Mouse (Mus musculus): ENCODE measurements around the gene Gns.

Gns gene

GRCm38 (mm10) chr10:121432041-121432634 lies 67.2 kb downstream of the Gns start:
- DNase-seq, result peak in 1 of 2 experiments; percentile 64

- DNase-seq, result no peak
These were observed 67.9 kb downstream of the Gns start for GRCm38 (mm10) chr10:121432635-121433280.

GRCm38 (mm10) chr10:121434441-121435103 lies 69.7 kb downstream of the Gns start:
- peak in 1 of 2 experiments; percentile 59 for DNase-seq

- DNase-seq, result peak; percentile 71 to 84
These were observed 70.8 kb downstream of the Gns start for GRCm38 (mm10) chr10:121435546-121436257.

GRCm38 (mm10) chr10:121436258-121436645 lies 71.4 kb downstream of the Gns start:
- no peak for DNase-seq

GRCm38 (mm10) chr10:121436693-121437092 lies 71.8 kb downstream of the Gns start:
- no peak for DNase-seq

- no peak for DNase-seq
These were observed 73.2 kb downstream of the Gns start for GRCm38 (mm10) chr10:121438109-121438508.

GRCm38 (mm10) chr10:121439310-121439731 lies 74.4 kb downstream of the Gns start:
- peak in 1 of 2 experiments; percentile 52 for DNase-seq

GRCm38 (mm10) chr10:121443791-121444190 lies 78.9 kb downstream of the Gns start:
- DNase-seq, result no peak

- DNase-seq, result peak in 1 of 2 experiments; percentile 70
These were observed 79.3 kb downstream of the Gns start for GRCm38 (mm10) chr10:121444198-121444597.

GRCm38 (mm10) chr10:121445808-121446207 lies 80.9 kb downstream of the Gns start:
- DNase-seq, result no peak

Data from kidney, postnatal 25 days (tissue).